Mouse (Mus musculus) cerebellum, adult 11-12 months (tissue): ENCODE results near the gene Cntfr.
"Not testable (repeated sequence)": the region's sequence is repeated elsewhere in the genome, so short reads cannot be mapped to it uniquely, and the experiment has no call there.

ENCODE experiments used
- DNase-seq: peaks from one replicate; pipeline ENCODE4 v3.0.0; 2022

Cntfr gene

GRCm38 (mm10) chr4:41708192-41708745, 11.4 kb upstream of the Cntfr start:
- DNase-seq: no peak

GRCm38 (mm10) chr4:41707011-41707535, 10.2 kb upstream of the Cntfr start:
- DNase-seq: peak; percentile 79

- DNase-seq: no peak
Measured at GRCm38 (mm10) chr4:41705922-41706754, 9.2 kb upstream of the Cntfr start.

- DNase-seq: no peak
Measured at GRCm38 (mm10) chr4:41704651-41705050, 7.8 kb upstream of the Cntfr start.

- not testable (repeated sequence) for DNase-seq
Measured at GRCm38 (mm10) chr4:41702226-41702625, 5.3 kb upstream of the Cntfr start.

- peak; percentile 30 for DNase-seq
Measured at GRCm38 (mm10) chr4:41700224-41700623, 3.3 kb upstream of the Cntfr start.

- DNase-seq: peak; percentile 47
Measured at GRCm38 (mm10) chr4:41699783-41700182, 2.9 kb upstream of the Cntfr start, which contains the start of gene Il11ra1. Gene Il11ra1, plus strand, starts transcription at chr4:41699989.

GRCm38 (mm10) chr4:41698421-41699016, 1.6 kb upstream of the Cntfr start:
- DNase-seq: peak; percentile 82

- DNase-seq: not testable (repeated sequence)
Measured at GRCm38 (mm10) chr4:41696452-41696851, 437 bp downstream of the Cntfr start.

GRCm38 (mm10) chr4:41695800-41696199, 1.1 kb downstream of the Cntfr start:
- not testable (repeated sequence) for DNase-seq

GRCm38 (mm10) chr4:41693511-41693910, 3.4 kb downstream of the Cntfr start:
- DNase-seq: not testable (repeated sequence)

GRCm38 (mm10) chr4:41690014-41690413, 6.9 kb downstream of the Cntfr start:
- not testable (repeated sequence) for DNase-seq

- DNase-seq: not testable (repeated sequence)
Measured at GRCm38 (mm10) chr4:41688562-41688961, 8.3 kb downstream of the Cntfr start.

GRCm38 (mm10) chr4:41685882-41686492, 10.9 kb downstream of the Cntfr start:
- not testable (repeated sequence) for DNase-seq

GRCm38 (mm10) chr4:41684931-41685453, 11.9 kb downstream of the Cntfr start:
- DNase-seq: not testable (repeated sequence)

GRCm38 (mm10) chr4:41684131-41684930, 12.6 kb downstream of the Cntfr start:
- not testable (repeated sequence) for DNase-seq

- not testable (repeated sequence) for DNase-seq
Measured at GRCm38 (mm10) chr4:41683303-41683702, 13.6 kb downstream of the Cntfr start.

- DNase-seq: no peak
Measured at GRCm38 (mm10) chr4:41682789-41683188, 14.1 kb downstream of the Cntfr start.

GRCm38 (mm10) chr4:41681947-41682346, 14.9 kb downstream of the Cntfr start:
- no peak for DNase-seq

- DNase-seq: peak; percentile 74
Measured at GRCm38 (mm10) chr4:41681176-41681575, 15.7 kb downstream of the Cntfr start.

GRCm38 (mm10) chr4:41679291-41679690, 17.6 kb downstream of the Cntfr start:
- DNase-seq: peak; percentile 58

GRCm38 (mm10) chr4:41678863-41679262, 18.0 kb downstream of the Cntfr start:
- DNase-seq: peak; percentile 40
